ENCODE assay signal across 26 mouse cellular contexts in genomic region chr7:27543851-27544250, GRCm38 (mm10). TPM values are rescaled to one million over a fixed set of nuclear protein-coding genes. Genes with fewer than 3 reads are reported as not detected.
DNase-seq lines count a peak whose midpoint lies in the region; ATAC-seq and TF ChIP-seq lines count a peak whose summit lies in the region.
"Had no signal": no experiment of that assay in that cellular context is flagged by ENCODE, and none has a peak within 500 bp of the region (broad histone marks: within the 10 kb centered on the region; RNA-seq: fewer than 3 reads in every experiment).

No protein-coding gene starts in this region.

- H3K27ac ChIP-seq in heart, embryonic 13.5 days (replicated peaks) = peak overlapping the region; percentile 20
- peak overlapping the region; percentile 97 for H3K27ac ChIP-seq in layer of hippocampus, adult 2 months
- no peak overlapping the region for H3K27ac ChIP-seq in MEL (ENCODE audit: control insufficient read depth, low read depth, low read length)
- H3K27ac ChIP-seq in stomach, embryonic 16.5 days (ENCODE audit: low read length) = peak overlapping the region; percentile 49; the same call in 1 of the 2 replicates
- H3K27ac ChIP-seq: embryonic facial prominence, embryonic 10.5 days; forebrain, embryonic 15.5 days; lung, embryonic 15.5 days had no signal

- no peaks in the 10 kb centered on the region; the same call in 1 of the 2 replicates for H3K79me2 ChIP-seq in MEL (ENCODE audit: control insufficient read depth, insufficient read depth, low read length, poor library complexity)

- TF ChIP-seq RAD21 in MEL (IDR thresholded peaks at IDR 0.05; ENCODE audit: low read depth, low read length) = no peak

- no peak for DNase-seq in heart, adult 18-20 months
- DNase-seq in layer of hippocampus, adult 2 months (ENCODE audit: low spot score in 2 of 2) = no peak
- DNase-seq in layer of hippocampus, adult 18-20 months (ENCODE audit: low spot score in 2 of 2) = no peak
- no peak for DNase-seq in MEL (ENCODE audit: low read depth, low spot score)
- no peak for DNase-seq in gastrocnemius, postnatal 36 days
- DNase-seq: adrenal gland, postnatal 36 days; cerebellum, adult 11 months; cerebellum, adult 9-11 months; gastrocnemius, postnatal 10 days; heart, adult 11 months; kidney, adult 18-20 months; kidney, postnatal 14 days; lung, postnatal 4 days; midbrain, embryonic 14.5 days; right cerebral cortex, postnatal 14 days; thymus, adult 18-20 months; thymus, postnatal 36 days had no signal

- H3K9me3 ChIP-seq in heart, embryonic 13.5 days = no peaks in the 10 kb centered on the region
- no peaks in the 10 kb centered on the region for H3K9me3 ChIP-seq in MEL (replicated peaks; ENCODE audit: insufficient read depth, low read length)
- H3K9me3 ChIP-seq in stomach, embryonic 16.5 days (replicated peaks; ENCODE audit: control insufficient read depth, low read length) = no peaks in the 10 kb centered on the region
- H3K9me3 ChIP-seq: embryonic facial prominence, embryonic 10.5 days; forebrain, embryonic 15.5 days; heart, embryonic 15.5 days; lung, embryonic 15.5 days had no signal

- ATAC-seq in heart, embryonic 13.5 days (ENCODE audit: extremely low read depth, insufficient number of reproducible peaks, low FRiP score, low TSS enrichment) = no peak
- ATAC-seq in stomach, embryonic 16.5 days (ENCODE audit: insufficient read depth, low FRiP score) = no peak
- ATAC-seq: forebrain, embryonic 15.5 days; hindbrain, embryonic 16.5 days had no signal

- peaks cover 32% of the 10 kb centered on the region for H3K4me1 ChIP-seq in heart, embryonic 13.5 days
- H3K4me1 ChIP-seq in MEL (ENCODE audit: control insufficient read depth in 1 of 2, insufficient read depth in 2 of 2, low read length in 2 of 2) = peaks cover 2 to 28% of the 10 kb centered on the region in 2 experiments
- peaks cover 15% of the 10 kb centered on the region for H3K4me1 ChIP-seq in stomach, embryonic 16.5 days (ENCODE audit: control insufficient read depth, insufficient read depth, low read length)

- H3K36me3 ChIP-seq in heart, embryonic 13.5 days = peaks cover 18% of the 10 kb centered on the region
- H3K36me3 ChIP-seq in MEL (ENCODE audit: control insufficient read depth in 1 of 2, insufficient read depth in 2 of 2, low read length in 2 of 2) = peaks cover 0 to 9% of the 10 kb centered on the region in 2 experiments; a peak in 2 of 4 replicates
- H3K36me3 ChIP-seq in stomach, embryonic 16.5 days (ENCODE audit: control insufficient read depth, insufficient read depth, low read length) = no peaks in the 10 kb centered on the region
- H3K36me3 ChIP-seq: heart, embryonic 15.5 days; lung, embryonic 15.5 days had no signal

- no peaks in the 10 kb centered on the region for H3K27me3 ChIP-seq in heart, embryonic 13.5 days (replicated peaks)
- no peaks in the 10 kb centered on the region for H3K27me3 ChIP-seq in MEL (ENCODE audit: control insufficient read depth in 1 of 2, insufficient read depth in 2 of 2, low read length in 2 of 2)
- no peaks in the 10 kb centered on the region for H3K27me3 ChIP-seq in stomach, embryonic 16.5 days (ENCODE audit: control insufficient read depth, insufficient read depth, low read length)
- H3K27me3 ChIP-seq: forebrain, embryonic 15.5 days; heart, embryonic 15.5 days; lung, embryonic 15.5 days had no signal

- H3K9ac ChIP-seq in heart, embryonic 13.5 days = 0 out of 2 replicates have a peak overlapping the region, but pooled peaks have one; percentile 28
- no peak overlapping the region for H3K9ac ChIP-seq in MEL (ENCODE audit: control insufficient read depth, low read depth, low read length, poor library complexity, severe bottlenecking)
- H3K9ac ChIP-seq in stomach, embryonic 16.5 days (ENCODE audit: low read length) = no peak overlapping the region; the same call in 1 of the 2 replicates
- H3K9ac ChIP-seq: heart, embryonic 15.5 days; lung, embryonic 15.5 days had no signal

- no peak for TF ChIP-seq POLR2A in MEL (IDR thresholded peaks at IDR 0.05; ENCODE audit: control insufficient read depth in 1 of 2, insufficient read depth in 1 of 2, low read depth in 1 of 2, low read length in 2 of 2, poor library complexity in 1 of 2)

- intact Hi-C loops in gastrocnemius, postnatal 36 days (cut with DNase I) = no loop called here

- H3K4me2 ChIP-seq in heart, embryonic 13.5 days = no peak overlapping the region
- H3K4me2 ChIP-seq in stomach, embryonic 16.5 days (ENCODE audit: low read depth, low read length) = no peak overlapping the region

- 66% methylated on average over 4 of the region's 4 CpGs for WGBS in heart, embryonic 13.5 days
- 82% methylated on average over 4 of the region's 4 CpGs for WGBS in stomach, embryonic 16.5 days

- no peak for TF ChIP-seq CTCF in layer of hippocampus, adult 2 months (conservative IDR thresholded peaks at IDR 0.05)
- TF ChIP-seq CTCF in MEL (IDR thresholded peaks at IDR 0.05 in 2 of 3, conservative IDR thresholded peaks at IDR 0.05 in 1 of 3; ENCODE audit: control insufficient read depth in 1 of 3, insufficient read depth in 1 of 3, low read depth in 2 of 3, low read length in 3 of 3, poor library complexity in 1 of 3, severe bottlenecking in 1 of 3) = no peak

- no peak for TF ChIP-seq EP300 in MEL (IDR thresholded peaks at IDR 0.05; ENCODE audit: low read depth in 1 of 2, low read length in 2 of 2)

- no peak overlapping the region for H3K4me3 ChIP-seq in heart, embryonic 13.5 days
- no peak overlapping the region for H3K4me3 ChIP-seq in layer of hippocampus, adult 2 months
- H3K4me3 ChIP-seq in MEL (ENCODE audit: control insufficient read depth in 1 of 2, insufficient read depth in 1 of 2, low read depth in 2 of 2, low read length in 2 of 2) = no peak overlapping the region
- no peak overlapping the region for H3K4me3 ChIP-seq in stomach, embryonic 16.5 days (replicated peaks; ENCODE audit: low read length)
- H3K4me3 ChIP-seq: embryonic facial prominence, embryonic 10.5 days; forebrain, embryonic 15.5 days; heart, embryonic 15.5 days had no signal

TF ChIP-seq in MEL, 35 proteins besides CTCF, POLR2A, EP300 and RAD21 (continues in another document):
- TF ChIP-seq CHD2 (IDR thresholded peaks at IDR 0.05; ENCODE audit: low read length) (peak; percentile 20; the same call in 1 of the 2 replicates), MXI1 (IDR thresholded peaks at IDR 0.05; ENCODE audit: low read depth, low read length) (no peak)

RNA-seq across cellular contexts. Expression of gene Pld3, which starts 9.2 kb away (rescaled TPM):
- polyA plus RNA-seq in heart, embryonic 13.5 days (2015; fragmentation: Nextera tagmentation; extraction: Ambion mirVana) = 62.5 and 65.9 TPM in 2 replicates
- total RNA-seq in heart, adult 18-20 months (2021) = 10 to 100 TPM; 29.8 to 30.9 TPM
- 100 to 1,000 TPM; 573 to 583 TPM for total RNA-seq in layer of hippocampus, adult 2 months (2021)
- 100 to 1,000 TPM; 575 to 580 TPM for total RNA-seq in layer of hippocampus, adult 18-20 months (2021)
- 8.0 and 11.1 TPM in 2 replicates for total RNA-seq in MEL (2012; rRNA removed)
- 10 to 100 TPM in 1 of 2 experiments, not detected in 1; 22.8 TPM for polyA plus RNA-seq in MEL (2012; ENCODE audit: insufficient read depth in 1 of 2, insufficient read length in 2 of 2, low read depth in 1 of 2, low replicate concordance in 2 of 2, missing spikeins in 1 of 2)
- polyA plus RNA-seq in stomach, embryonic 16.5 days (2015; fragmentation: Nextera tagmentation; extraction: Ambion mirVana) = 93.5 and 107 TPM in 2 replicates
- total RNA-seq in gastrocnemius, postnatal 36 days (2021) = 10 to 100 TPM; 12.6 to 13.6 TPM

RNA-seq across cellular contexts. Expression of gene 2310022A10Rik, which starts 9.2 kb away (rescaled TPM):
- polyA plus RNA-seq in heart, embryonic 13.5 days (2015; fragmentation: Nextera tagmentation; extraction: Ambion mirVana) = 30.6 and 34.5 TPM in 2 replicates
- total RNA-seq in heart, adult 18-20 months (2021) = 10 to 100 TPM; 63.8 to 64.7 TPM
- total RNA-seq in layer of hippocampus, adult 2 months (2021) = 10 to 100 TPM; 25.5 to 25.6 TPM
- total RNA-seq in layer of hippocampus, adult 18-20 months (2021) = 10 to 100 TPM; 24.7 to 26.5 TPM
- 5.9 and 6.6 TPM in 2 replicates for total RNA-seq in MEL (2012; rRNA removed)
- 10 to 100 TPM in 1 of 2 experiments, not detected in 1; 33.2 TPM for polyA plus RNA-seq in MEL (2012; ENCODE audit: insufficient read depth in 1 of 2, insufficient read length in 2 of 2, low read depth in 1 of 2, low replicate concordance in 2 of 2, missing spikeins in 1 of 2)
- 23.0 and 25.6 TPM in 2 replicates for polyA plus RNA-seq in stomach, embryonic 16.5 days (2015; fragmentation: Nextera tagmentation; extraction: Ambion mirVana)
- 100 to 1,000 TPM in 1 of 2 experiments, 10 to 100 TPM in 1; 96.8 to 127 TPM for total RNA-seq in gastrocnemius, postnatal 36 days (2021)

RNA-seq across cellular contexts. Expression of gene Hipk4, which starts 20.8 kb away (rescaled TPM):
- polyA plus RNA-seq in heart, embryonic 13.5 days (2015; fragmentation: Nextera tagmentation; extraction: Ambion mirVana) = 0.20 and 0.36 TPM in 2 replicates
- total RNA-seq in heart, adult 18-20 months (2021) = under 1 TPM in 1 of 2 experiments, not detected in 1; 0.10 TPM
- under 1 TPM in 1 of 2 experiments, not detected in 1; 0.15 TPM for total RNA-seq in layer of hippocampus, adult 2 months (2021)
- total RNA-seq in layer of hippocampus, adult 18-20 months (2021) = not detected
- not detected in 2 replicates for total RNA-seq in MEL (2012; rRNA removed)
- polyA plus RNA-seq in MEL (2012; ENCODE audit: insufficient read depth in 1 of 2, insufficient read length in 2 of 2, low read depth in 1 of 2, low replicate concordance in 2 of 2, missing spikeins in 1 of 2) = under 1 TPM in 1 of 2 experiments, not detected in 1; 0.26 TPM
- 0.35 and 0.79 TPM in 2 replicates for polyA plus RNA-seq in stomach, embryonic 16.5 days (2015; fragmentation: Nextera tagmentation; extraction: Ambion mirVana)
- under 1 TPM; 0.07 to 0.08 TPM for total RNA-seq in gastrocnemius, postnatal 36 days (2021)
- total RNA-seq: hematopoietic stem cell, adult 5-6 weeks; liver, adult 2 months had no signal
- polyA plus RNA-seq: liver, adult 2 months had no signal

RNA-seq across cellular contexts. Expression of gene Prx, which starts 44.7 kb away (rescaled TPM):
- 2.0 and 2.1 TPM in 2 replicates for polyA plus RNA-seq in heart, embryonic 13.5 days (2015; fragmentation: Nextera tagmentation; extraction: Ambion mirVana)
- total RNA-seq in heart, adult 18-20 months (2021) = under 1 TPM; 0.57 to 0.62 TPM
- total RNA-seq in layer of hippocampus, adult 2 months (2021) = under 1 TPM; 0.38 to 0.39 TPM
- total RNA-seq in layer of hippocampus, adult 18-20 months (2021) = under 1 TPM; 0.25 to 0.35 TPM
- total RNA-seq in MEL (2012; rRNA removed) = 0.39 TPM in 2 replicates
- polyA plus RNA-seq in MEL (2012; ENCODE audit: insufficient read depth in 1 of 2, insufficient read length in 2 of 2, low read depth in 1 of 2, low replicate concordance in 2 of 2, missing spikeins in 1 of 2) = 1 to 10 TPM in 1 of 2 experiments, not detected in 1; 1.4 TPM
- polyA plus RNA-seq in stomach, embryonic 16.5 days (2015; fragmentation: Nextera tagmentation; extraction: Ambion mirVana) = 3.7 and 4.0 TPM in 2 replicates
- 10 to 100 TPM in 1 of 2 experiments, 1 to 10 TPM in 1; 4.6 to 10.7 TPM for total RNA-seq in gastrocnemius, postnatal 36 days (2021)
- total RNA-seq: liver, adult 2 months had no signal

RNA-seq across cellular contexts. Expression of gene Akt2, which starts 47.5 kb away (rescaled TPM):
- polyA plus RNA-seq in heart, embryonic 13.5 days (2015; fragmentation: Nextera tagmentation; extraction: Ambion mirVana) = 72.7 and 73.4 TPM in 2 replicates
- 100 to 1,000 TPM; 168 to 200 TPM for total RNA-seq in heart, adult 18-20 months (2021)
- 10 to 100 TPM; 87.0 to 99.1 TPM for total RNA-seq in layer of hippocampus, adult 2 months (2021)
- total RNA-seq in layer of hippocampus, adult 18-20 months (2021) = 100 to 1,000 TPM in 1 of 2 experiments, 10 to 100 TPM in 1; 88.8 to 103 TPM
- total RNA-seq in MEL (2012; rRNA removed) = 69.0 and 73.5 TPM in 2 replicates
- polyA plus RNA-seq in MEL (2012; ENCODE audit: insufficient read depth in 1 of 2, insufficient read length in 2 of 2, low read depth in 1 of 2, low replicate concordance in 2 of 2, missing spikeins in 1 of 2) = 100 to 1,000 TPM in 1 of 2 experiments, not detected in 1; 127 TPM
- polyA plus RNA-seq in stomach, embryonic 16.5 days (2015; fragmentation: Nextera tagmentation; extraction: Ambion mirVana) = 79.0 and 84.6 TPM in 2 replicates
- 100 to 1,000 TPM; 135 to 142 TPM for total RNA-seq in gastrocnemius, postnatal 36 days (2021)

Comparison
In these comparisons a context has a peak if more than half of its experiments do, and no peak if none do; other contexts are left out.
1. RNA of gene Pld3, which starts 9.2 kb away (total RNA-seq): 573 to 583 TPM in layer of hippocampus, adult 2 months and 575 to 580 TPM in layer of hippocampus, adult 18-20 months; 29.8 to 30.9 TPM in heart, adult 18-20 months, 12.6 to 13.6 TPM in gastrocnemius, postnatal 36 days and 8.0 to 11.1 TPM in MEL; every median in the first group is over 10 times any median in the second.